Mouse (Mus musculus) brain, embryonic 14.5 days (tissue): ENCODE measurements around the gene Scrg1.

Source experiments
- CTCF ChIP-seq: fragments of 200-500 bp; IDR thresholded peaks from 2 replicates; pipeline ENCODE4 v1.5.1; 2012; ENCODE audit warnings: inconsistent platforms, mild to moderate bottlenecking, moderate library complexity, borderline replicate concordance; ENCODE audit not compliant: insufficient read depth, insufficient read length; ENCODE audit errors: extremely low read depth
- POLR2A ChIP-seq: fragments of 200-500 bp; IDR thresholded peaks from 2 replicates; pipeline ENCODE4 v1.6.1; 2012; ENCODE audit warnings: mild to moderate bottlenecking, inconsistent platforms, borderline replicate concordance; ENCODE audit not compliant: poor library complexity, insufficient read depth, insufficient read length, severe bottlenecking; ENCODE audit errors: extremely low read depth

DNA sequence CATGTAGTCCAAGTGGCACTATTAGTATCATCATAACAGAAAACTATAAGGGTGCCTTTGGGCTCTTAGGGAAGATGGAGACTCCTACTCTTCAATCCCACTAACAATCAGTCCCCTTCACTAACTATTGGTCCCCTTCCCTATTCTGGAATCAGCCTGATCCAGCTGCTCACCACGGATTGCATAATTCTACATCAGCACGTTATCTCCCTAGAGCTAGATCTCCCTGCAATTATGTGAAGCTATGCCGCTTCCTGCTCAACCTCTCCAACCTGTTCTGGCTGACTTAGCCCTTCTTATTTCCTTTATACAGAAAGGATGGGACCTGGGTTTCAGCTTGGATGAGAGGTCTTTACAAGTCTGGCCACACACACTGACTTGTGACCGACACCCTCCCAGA, 12.4 kb upstream of the Scrg1 start:
- TF ChIP-seq POLR2A (no peak), CTCF (no peak)
